Mouse (Mus musculus): Measurements from ENCODE around the gene Chchd10. TPM values are rescaled to one million over a fixed set of nuclear protein-coding genes. Genes with fewer than 3 reads are reported as not detected.

Chchd10 gene
- total RNA-seq, 1 experiment from 2014 or later = 787 TPM

DNA sequence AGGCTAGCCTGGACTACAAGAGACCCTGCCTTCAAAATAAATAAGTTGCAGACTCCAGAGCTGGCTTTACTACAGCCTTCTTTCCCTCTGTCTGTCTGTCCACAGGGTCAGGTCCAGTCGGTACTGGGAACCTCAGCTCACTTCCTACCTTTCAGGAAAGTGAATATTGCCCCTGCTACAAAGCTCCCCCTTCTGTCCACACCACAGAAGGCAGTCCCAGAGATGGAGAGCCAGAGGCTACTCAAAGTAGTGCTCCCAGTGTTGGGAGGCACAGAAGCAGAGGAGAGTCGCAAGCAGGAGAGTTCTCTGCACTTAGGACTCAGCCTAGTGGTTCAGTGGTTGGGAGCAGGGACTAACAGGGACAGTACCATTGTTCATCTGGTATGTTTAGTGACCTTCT lies 8.6 kb upstream of the Chchd10 start:
- no peak for DNase-seq

DNA sequence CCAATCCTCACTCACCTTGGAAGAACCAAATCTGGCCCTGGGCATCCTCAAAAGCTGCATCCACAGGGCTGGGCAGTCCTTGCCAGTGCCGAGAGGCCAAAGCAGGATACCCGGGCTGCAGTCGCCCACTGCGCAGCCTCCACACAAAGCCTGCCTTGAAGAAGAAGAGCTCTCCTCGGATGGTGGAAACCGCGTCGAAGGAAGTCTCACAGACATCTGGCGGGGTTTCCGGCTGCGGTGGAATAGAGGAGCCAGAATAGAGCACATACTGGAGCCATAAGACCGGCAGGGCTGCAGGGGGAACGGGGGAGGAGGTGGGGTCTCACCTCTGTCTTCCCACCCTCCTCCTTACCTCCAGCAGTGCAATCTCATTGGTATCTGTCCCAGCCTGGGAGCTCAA lies 6.5 kb upstream of the Chchd10 start:
- DNase-seq = no peak

DNA sequence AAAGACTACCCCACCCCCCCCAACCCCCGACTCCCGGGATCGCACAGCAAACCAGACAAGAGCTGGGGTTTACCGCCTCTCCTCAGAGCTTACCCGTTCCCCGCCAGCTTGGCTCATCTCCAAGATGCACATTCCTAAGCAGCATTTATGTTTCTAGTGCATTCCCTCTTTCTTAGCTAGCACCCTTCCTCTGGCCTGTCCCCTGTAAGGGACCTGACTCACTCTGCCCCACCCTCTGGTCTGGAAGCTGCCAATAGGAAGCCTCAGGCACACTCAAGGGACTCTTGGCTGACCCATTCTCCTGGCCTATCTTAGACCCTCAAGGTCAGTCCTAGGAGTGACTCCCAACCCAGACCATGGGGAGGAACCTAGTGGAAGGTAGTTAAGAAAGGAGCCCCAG lies 2.6 kb upstream of the Chchd10 start:
- no peak for DNase-seq

DNA sequence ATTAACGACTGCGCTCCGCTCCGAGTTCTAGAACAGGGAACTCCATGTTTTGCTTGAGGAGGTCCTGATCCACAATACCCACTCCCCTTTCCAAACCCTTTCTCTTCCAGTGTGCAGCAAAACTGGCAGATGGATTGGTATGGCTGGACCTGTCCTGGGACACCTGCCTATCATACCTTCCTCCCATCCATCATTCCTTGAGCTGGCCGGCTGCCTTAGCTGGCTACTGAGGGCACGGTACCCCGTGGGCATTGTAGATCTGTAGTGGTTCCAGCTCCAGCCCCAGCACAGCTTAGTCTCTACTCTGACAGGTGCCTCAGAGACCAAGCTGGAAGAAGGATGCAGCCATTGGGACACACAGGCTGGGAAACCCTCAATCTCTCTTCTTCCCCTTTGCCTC lies 1.6 kb upstream of the Chchd10 start:
- DNase-seq = no peak

DNA sequence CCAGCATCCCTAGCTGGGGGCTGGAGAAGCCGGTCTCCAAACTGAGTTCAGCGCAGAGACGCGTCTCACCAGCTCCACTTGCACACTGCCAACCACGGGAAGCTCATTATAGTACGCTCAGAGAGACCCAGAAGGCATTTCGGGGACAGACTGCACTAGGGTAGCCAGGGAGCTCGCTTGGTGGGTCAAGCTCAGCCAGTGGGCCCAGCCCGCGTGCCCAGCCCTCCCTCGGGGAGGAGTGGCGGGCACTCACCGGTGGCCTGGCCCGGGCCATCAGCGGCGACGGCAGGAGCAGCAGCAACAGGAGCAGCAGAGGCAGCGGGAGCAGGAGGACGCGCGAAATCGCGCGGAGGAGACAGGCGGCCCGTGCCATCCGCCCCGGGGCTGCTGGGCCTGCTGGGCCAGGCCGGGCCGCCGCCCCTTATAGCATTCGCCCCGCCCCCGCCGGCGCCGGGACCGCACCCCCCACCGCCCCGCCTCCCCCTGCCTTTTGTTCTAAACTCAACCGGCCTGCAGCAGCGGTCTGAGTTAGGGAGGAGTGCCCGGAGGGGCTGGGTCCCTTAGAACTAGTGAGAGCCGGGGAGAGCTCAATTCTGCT lies 750 bp upstream of the Chchd10 start:
- DNase-seq = peak; percentile 78

DNA sequence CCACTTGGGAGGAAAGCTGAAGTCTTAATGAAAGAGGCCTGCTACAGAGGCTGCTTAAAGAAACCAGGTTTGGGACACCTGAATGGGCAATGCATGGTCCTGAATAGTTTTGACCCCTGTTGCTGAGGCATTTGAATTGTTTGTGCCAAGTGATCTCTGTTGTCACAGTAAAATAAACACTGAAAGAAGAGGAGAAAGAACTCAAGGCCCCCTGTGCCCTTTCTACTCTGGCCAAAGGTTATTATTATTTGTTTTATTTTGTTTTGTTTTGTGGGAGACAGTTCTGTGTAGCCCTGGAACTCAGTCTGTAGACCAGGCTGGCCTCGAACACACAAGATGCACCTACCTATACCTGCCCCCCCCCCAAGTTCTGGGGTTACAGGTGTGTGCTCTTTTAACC lies 2.1 kb downstream of the Chchd10 start:
- DNase-seq = no peak

DNA sequence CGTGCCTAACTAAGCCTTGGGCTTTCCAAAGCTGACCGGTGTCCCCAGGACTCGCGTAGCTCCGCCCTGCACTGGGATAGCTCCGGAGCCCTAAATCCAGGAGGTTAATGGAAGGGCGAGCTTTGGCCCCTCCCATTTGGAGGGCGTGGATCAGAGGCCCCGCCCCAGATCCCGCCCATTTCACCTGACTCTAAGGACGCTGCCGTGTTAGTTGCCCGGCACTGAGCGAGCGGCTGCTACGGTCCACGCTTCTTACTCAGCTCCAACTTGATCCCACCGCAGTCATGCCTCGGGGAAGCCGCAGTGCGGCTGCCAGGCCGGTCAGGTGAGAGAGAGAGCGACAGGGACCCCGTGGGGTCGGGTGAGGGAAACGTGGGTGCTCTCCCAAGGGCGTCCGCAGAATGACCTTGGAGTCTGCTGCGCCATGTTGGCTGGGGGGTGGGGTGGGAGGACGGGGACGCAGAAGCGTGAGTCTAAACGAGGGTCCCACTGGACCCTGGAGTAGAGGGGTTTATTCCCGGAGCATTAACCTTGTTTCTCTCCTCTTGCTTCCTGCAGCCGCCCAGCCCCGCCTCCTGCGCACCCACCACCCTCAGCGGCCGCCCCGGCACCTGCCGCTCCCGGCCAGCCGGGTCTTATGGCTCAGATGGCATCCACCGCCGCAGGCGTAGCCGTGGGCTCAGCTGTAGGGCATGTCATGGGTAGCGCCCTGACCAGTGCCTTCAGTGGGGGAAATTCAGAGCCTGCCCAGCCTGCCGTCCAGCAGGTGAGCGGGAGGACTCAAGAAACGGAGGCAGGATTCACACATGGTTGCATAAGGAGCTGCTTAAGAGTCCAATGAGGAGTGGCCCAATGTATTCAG lies 3.0 kb downstream of the Chchd10 start, which contains the start of gene Mmp11:
Gene Mmp11 (minus strand): TSS at position 817 of the 862 bp plus-strand sequence.
- DNase-seq = peak; percentile 84

DNA sequence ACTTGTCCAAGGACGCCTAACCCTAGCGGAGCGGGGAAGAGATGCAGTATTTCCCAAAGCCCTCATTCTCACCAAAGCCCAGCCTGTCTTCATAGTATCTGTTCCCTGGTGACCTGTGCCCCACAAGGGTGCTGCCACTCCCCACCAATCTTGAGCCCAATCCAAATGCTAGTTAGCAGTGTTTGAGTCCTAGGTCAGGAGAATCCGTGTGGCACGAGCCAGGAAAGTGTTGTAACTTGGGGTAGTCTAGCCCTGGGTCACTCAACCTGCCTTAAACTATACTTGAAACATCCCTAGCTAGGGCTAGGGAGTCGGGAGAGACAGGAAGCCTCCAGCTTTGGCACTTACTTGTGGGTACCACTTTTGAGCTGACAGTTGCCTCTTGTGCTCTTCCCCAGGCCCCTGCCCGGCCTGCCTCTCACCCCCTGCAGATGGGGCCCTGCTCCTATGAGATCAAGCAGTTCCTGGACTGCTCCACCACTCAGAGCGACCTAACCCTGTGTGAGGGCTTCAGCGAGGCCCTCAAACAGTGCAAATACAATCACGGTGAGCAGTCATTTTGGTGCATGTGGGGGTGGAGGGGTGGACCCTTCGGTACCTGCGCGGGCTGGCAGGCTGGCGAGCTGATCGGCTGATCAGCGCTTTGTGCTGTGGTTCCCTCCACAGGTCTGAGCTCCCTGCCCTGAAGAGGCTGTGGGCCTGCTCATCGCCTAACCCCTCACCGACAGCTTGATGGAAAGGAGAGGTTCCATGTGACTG lies 4.2 kb downstream of the Chchd10 start:
- DNase-seq = no peak

DNA sequence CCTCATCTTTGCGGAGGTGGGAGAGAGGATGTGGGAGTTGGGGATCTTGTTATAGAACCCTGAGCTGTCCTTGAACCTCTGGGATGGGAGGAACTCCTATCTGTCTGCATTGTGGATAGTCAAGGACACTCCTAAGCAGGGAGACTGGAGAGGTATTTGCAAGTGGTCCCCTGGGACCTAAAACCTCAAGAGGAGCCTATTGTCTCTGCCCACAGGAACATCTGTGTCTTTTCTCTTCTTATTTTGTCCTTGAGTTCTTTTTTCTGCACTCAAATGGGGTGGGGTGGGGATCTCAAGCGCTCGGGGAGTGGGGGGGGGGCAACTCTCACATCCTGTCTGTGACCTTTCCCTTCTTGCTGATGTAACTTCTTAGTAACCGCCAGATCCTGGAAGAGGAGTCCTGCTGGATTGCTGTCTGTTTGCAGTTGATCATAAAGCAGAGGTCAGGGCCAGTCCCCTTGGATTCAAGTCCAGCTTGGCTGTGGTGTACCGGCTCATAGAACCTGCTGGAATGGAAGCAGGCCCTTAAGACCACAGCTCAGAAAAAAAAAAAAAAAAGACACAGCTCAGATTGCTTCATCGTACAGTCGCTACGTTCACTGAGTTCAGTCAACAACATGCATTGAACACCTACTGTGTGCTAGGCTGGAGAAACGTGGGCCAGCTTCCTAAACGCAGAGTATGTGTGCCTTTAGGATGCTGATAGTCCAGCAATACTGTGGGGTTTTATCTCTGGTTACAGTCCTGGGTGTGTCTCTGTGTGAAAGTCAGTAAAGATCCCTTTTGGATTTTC lies 5.1 kb downstream of the Chchd10 start:
- DNase-seq = no peak

DNA sequence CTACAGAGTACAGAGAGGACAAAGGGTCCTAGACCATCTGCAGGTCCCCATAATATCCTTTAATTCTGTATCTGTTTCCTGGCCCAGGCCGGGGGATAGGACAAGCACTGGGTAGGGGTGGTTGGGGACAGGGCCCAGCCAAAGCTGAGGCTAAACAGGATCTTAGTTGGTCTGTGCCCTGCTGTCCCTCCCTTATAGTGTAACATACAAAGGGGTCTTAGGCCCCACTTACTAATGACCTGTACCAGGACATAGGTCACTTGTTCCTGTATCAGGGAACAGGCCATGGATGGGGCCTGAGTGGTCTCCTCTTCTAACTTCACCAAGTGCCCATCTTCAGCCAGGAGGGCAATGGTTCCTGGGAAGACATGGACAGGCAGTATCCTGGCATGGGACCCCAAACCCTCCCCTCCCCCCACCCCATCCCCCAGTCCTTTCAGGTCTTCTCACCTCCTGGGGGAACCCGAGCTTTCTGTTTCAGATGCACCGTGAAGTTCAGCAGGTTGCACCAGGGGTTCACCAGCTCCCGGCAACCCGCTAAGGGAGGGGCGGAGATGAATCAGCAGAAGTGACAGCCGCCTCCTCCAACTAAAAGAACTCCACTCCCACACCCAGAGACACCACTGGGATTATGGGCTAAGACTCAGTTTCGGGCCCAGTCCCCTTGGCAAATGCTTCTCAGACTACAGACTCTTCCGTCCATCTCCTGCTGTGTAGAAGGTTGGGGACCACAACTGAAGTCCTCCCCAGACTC lies 6.7 kb downstream of the Chchd10 start:
- DNase-seq = peak; percentile 48

DNA sequence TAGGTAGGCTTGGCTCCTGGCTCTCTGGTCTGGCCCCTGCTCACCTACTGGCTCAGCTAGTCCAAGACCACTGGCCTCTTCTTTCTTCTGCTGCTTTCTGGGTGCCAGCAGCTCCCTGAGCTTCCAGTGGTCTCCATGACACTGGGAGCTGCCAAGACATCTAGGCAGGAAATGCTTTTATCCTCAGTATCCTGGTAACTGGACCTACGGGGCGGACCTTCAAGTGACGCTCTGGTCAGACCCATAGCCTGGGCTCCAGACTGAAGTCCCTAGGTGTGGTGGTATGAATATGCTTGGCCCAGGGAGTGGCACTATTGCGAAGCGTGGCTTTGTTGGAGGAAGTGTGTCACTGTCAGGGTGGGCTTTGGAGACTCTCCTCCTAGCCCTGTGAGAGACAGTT lies 7.6 kb downstream of the Chchd10 start, which contains the start of gene Gm867:
Gene Gm867 (minus strand): TSS at position 153 of the 400 bp plus-strand sequence.
- no peak for DNase-seq

DNA sequence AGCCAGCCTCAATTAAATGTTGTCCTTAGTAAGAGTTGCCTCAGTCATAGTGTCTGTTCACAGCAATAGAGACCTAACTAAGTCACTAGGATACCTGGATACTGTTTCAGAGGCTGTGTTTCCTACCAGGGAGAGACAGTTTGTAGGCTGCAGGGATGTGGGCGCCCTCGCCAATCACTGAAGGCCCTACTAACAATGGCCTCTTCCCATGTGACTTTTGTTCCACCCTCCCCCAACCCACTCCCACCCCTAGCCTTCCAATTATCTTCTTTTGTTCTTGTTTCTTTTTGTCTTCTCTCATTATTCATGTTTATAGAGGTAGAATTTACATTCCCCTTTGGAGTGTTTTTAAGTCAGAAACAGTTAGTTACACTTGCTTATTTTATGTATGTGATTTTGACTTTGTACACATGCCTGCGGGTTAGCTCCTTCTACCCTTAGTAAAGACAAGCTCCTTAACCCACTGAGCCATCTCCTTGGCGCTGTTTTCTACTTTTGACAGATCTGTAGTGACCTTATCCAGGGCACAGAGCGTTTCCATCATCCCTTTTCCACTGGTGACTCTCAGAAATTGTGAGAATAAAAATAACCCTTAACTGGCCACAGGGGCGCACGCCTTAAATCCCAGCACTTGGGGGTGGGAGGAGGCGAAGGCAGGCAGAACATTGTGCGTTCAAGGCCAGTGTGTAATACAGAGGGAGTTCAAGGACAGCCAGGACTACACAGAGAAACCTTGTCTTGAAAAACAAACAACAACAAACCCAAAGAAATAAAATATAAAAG lies 8.3 kb downstream of the Chchd10 start:
- DNase-seq = no peak

DNA sequence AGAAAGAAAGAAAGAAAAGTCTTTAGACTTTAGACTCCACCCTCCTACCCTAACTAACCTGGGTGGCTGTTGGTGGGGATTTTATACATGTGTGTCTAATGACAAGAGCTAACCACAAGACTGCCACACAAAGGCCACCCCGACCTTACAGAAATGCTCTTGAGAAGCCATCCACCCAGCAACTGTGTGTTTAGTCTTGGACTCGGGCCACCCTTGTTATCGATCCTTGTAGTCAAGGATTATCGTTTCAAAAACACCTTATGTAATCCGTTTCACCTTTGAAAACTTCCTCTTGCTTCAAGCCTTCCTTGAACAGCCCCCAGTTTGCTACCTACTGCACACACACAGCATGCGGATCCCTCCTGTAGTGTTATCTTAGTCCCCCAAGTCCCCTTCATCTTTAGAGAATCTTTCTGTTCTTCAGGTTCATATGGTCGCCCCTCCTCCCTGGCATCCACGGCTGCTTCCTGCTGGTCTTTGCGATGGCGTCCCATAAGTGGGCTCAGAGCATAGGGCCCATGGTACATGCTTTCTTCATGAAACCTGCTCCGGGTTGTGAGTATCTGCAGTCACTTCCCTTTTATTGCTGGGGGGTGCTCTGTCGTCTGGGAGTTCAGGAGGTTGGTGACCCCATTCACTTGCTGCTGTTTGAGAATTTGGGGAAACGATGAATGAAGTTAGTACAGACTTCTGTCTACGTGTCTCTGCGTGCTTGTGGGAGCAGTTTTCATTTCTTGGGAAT lies 10.0 kb downstream of the Chchd10 start, which contains the start of gene Vpreb3:
Gene Vpreb3 (plus strand): TSS at position 322 of the 742 bp plus-strand sequence.
- DNase-seq = no peak

DNA sequence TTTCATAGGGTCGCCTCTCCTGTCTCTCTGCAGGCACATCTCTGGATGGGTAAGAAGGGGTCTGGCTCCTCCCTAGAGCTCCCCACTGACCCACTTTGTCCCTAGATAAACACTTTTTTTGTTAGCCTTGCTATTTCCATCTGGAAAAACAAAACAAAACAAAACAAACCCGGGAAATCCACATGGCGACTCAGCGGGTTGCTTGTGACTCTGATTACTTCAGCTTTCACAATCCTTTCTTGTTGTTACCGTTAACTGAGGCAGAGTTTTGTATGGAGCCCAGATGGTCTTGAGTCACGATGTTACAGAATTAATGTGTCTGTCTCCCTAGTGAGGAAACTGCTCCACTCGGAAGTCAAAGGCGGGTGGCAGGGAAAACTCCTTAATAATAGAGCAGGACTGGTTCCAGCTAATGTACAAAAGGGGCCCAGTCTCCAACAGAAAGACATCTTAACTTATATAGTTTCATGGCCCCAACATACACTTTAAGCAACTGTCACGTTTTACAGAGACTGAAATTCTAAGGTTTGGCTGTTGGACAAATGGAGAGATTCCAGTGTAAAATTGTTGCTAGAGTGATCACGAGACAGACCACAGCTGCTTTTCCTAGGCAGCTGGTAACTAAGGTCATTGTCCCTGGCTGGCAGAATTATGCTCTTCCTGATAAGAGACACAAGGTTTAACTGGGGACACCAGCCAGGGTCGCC lies 11.3 kb downstream of the Chchd10 start:
- DNase-seq = no peak

DNA sequence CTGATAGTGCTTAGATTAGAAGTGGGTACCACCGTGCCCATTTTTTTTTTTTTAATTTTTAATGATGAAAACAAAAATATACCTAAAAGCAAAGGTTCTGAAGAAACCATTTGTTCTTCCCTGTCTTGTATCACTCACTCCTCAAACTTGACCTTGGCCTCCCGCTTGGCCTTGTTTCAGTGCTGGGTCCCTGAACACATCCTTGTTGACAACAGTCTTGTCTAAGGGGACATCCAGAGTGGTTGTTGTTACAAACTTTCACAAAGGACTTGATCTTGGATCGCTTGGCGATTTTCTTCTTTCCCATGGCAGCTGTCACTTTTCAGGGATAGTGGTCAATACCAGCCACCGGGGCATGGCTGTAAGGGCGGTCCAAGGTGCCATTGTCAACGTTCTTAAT lies 12.3 kb downstream of the Chchd10 start:
- no peak for DNase-seq

DNA sequence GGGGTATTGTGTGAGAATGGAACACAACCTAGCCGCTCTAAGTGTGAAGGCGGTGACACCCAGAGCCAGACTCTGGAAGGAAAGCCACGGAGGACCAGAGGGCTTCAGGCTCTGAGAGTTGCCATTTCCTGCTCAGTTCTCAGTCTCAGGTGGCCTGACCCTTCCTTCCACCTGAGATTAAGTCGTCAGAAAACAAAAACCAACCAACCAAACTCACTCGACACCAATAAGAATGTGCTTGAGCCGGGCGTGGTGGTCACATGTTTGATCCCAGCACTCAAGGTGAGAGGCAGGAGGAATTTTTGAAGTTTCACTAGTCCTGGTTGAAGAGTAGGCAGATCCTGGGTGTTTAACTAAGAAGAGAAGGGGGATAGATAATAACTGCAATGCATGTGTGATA lies 13.0 kb downstream of the Chchd10 start:
- DNase-seq = no peak

DNA sequence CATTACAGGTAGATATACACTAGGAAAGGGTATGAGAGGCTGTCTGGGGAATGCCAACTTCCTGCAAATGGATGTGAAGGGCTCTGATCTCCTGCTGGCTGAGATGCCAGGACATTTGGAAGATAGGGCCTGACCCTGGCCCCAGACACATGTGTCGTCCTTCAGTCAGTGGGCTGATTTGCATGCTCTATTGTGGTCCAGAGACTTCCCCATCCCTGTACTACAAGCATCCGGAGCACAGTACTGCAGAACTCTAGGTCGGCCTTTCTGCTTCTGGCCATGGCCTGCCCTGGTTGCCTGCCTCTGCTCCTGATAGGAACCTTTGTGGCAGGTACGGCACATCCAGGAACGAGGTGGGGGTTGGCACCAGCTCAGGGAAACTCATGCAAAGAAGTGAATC lies 15.1 kb downstream of the Chchd10 start:
- no peak for DNase-seq

DNA sequence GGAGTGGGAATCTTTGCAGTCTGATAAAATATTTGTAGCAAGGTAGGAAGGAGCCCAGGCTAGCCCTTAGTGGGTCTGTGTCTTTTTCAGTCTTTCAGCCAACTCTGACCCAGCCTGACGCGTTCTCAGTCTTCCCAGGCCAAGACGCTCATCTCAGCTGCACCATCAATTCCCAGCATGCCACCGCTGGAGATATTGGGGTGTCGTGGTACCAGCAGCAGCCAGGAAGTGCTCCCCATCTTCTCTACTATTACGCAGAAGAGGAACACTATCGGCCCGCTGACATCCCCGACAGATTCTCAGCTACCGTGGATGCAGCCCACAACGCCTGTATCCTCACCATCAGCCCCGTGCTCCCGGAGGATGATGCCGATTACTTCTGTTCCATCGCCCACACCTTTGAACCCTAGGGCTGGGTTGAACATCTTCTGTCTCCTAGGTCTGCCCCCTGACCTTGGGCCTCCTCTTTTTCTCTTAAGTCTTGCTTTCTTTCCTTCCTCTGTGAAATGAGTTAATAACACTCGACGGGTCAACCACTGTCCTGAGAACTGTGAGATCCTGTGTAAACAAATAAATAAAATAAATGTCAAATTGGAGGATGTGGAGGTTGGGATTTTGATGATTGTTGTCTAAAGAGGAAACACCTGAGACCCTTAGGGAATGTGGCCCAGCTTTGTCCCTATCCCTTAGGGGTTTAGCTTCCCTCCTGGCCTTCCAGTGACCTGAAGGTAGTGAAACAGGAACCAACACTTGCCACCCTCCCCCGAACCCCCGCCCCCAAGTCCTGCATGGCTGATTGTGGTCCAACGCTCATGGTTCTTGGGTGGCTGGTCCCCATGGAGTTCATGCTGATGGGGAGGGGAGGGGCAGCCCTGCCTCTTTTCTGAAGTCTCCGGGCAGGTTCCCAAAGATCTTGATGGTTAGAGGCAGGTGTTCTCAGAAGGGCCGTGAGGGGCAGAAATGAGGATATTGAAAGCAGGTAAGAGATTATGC lies 16.4 kb downstream of the Chchd10 start:
- DNase-seq = no peak
